Mouse (Mus musculus): ENCODE results near the gene Col15a1. TPM values are rescaled to one million over a fixed set of nuclear protein-coding genes. Genes with fewer than 3 reads are reported as not detected.

The Col15a1 gene
- polyA plus RNA-seq, 1 experiment from 2014 or later, result 2.0 TPM

DNA sequence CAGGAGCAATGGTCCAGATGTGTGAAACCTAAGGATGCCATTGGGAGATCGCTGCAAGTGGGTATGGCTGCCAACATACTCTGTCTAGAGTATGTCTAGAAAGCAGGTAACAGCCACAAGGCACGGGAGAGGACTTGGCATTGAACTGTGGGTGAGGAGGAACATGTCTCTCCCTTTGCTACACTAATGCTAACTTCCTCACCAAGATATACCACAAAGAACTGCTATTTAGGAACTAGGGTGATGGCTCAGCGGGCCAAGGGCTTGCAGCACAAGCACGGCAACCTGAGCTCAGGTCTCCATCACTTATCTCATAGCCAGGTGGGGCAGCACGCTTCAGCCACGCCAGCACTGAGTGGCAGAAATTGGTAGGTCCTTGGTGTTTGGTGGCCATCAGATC, 103.5 kb downstream of the Col15a1 start:
- no peaks in the 10 kb centered on the region for H3K36me3 ChIP-seq (ENCODE audit: control insufficient read depth, insufficient read depth, low read length)
- no peaks in the 10 kb centered on the region for H3K9me3 ChIP-seq (replicated peaks; ENCODE audit: control insufficient read depth, low read length)
- H3K9ac ChIP-seq (ENCODE audit: low read depth, low read length), result no peak overlapping the region
- 84% methylated on average over 6 of the region's 6 CpGs for WGBS (ENCODE audit: insufficient replicate concordance)
- no peak for ATAC-seq (replicated peaks; ENCODE audit: insufficient number of reproducible peaks, low FRiP score, low TSS enrichment)
- no peak overlapping the region for H3K4me2 ChIP-seq
- H3K27ac ChIP-seq (ENCODE audit: low read depth, low read length), result no peak overlapping the region
- H3K4me3 ChIP-seq (ENCODE audit: low read depth, low read length), result no peak overlapping the region
- peaks cover 12% of the 10 kb centered on the region for H3K4me1 ChIP-seq (ENCODE audit: control insufficient read depth, insufficient read depth, low read length)
- no peaks in the 10 kb centered on the region for H3K27me3 ChIP-seq (ENCODE audit: control insufficient read depth, insufficient read depth, low read length)

DNA sequence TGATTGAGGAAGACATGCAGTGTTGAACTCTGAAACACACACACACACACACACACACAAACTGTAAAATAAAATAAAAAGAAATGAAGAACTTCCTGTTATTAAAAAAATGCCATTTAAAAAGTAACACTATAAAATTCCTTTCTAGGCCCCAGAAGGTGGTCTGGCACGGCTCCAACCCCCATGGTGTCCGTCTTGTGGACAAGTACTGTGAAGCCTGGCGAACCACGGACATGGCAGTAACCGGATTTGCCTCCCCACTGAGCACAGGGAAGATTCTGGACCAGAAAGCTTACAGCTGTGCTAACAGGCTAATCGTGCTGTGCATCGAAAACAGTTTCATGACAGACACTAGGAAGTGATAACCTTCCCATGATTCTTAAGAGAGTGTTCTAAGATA, 104.0 kb downstream of the Col15a1 start:
- Histone ChIP-seq H3K4me2 (no peak overlapping the region), H3K4me1 (ENCODE audit: control insufficient read depth, insufficient read depth, low read length) (peaks cover 12% of the 10 kb centered on the region), H3K36me3 (ENCODE audit: control insufficient read depth, insufficient read depth, low read length) (no peaks in the 10 kb centered on the region), H3K27me3 (ENCODE audit: control insufficient read depth, insufficient read depth, low read length) (no peaks in the 10 kb centered on the region), H3K9me3 (replicated peaks; ENCODE audit: control insufficient read depth, low read length) (no peaks in the 10 kb centered on the region), H3K27ac (ENCODE audit: low read depth, low read length) (no peak overlapping the region), H3K9ac (ENCODE audit: low read depth, low read length) (no peak overlapping the region), H3K4me3 (ENCODE audit: low read depth, low read length) (no peak overlapping the region)
- WGBS (ENCODE audit: insufficient replicate concordance), result 75% methylated on average over 7 of the region's 7 CpGs
- no peak for ATAC-seq (replicated peaks; ENCODE audit: insufficient number of reproducible peaks, low FRiP score, low TSS enrichment)

DNA sequence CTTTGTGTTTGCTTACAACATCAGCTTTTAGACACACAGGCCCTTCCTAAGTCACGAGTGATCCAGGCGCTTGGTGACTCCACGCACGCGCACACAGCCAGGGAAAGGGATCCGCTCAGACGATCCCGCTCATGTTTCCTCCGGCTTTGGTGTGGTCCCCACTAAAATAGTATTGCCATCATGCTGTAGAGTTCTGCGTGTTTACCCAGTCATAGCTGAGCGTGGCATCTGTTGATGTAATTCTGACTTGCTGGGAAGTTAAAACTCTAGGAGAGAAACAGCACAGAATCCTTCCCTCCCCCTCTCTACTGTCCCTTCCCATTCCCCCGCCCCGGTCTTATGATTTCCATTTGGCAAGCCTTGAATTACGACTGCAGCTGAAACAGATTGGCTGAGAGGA, 104.7 kb downstream of the Col15a1 start:
- 82% methylated on average over 14 of the region's 14 CpGs for WGBS (ENCODE audit: insufficient replicate concordance)
- Histone ChIP-seq H3K4me2 (no peak overlapping the region), H3K27ac (ENCODE audit: low read depth, low read length) (no peak overlapping the region), H3K27me3 (ENCODE audit: control insufficient read depth, insufficient read depth, low read length) (no peaks in the 10 kb centered on the region), H3K9ac (ENCODE audit: low read depth, low read length) (no peak overlapping the region), H3K4me3 (ENCODE audit: low read depth, low read length) (no peak overlapping the region), H3K36me3 (ENCODE audit: control insufficient read depth, insufficient read depth, low read length) (no peaks in the 10 kb centered on the region), H3K9me3 (replicated peaks; ENCODE audit: control insufficient read depth, low read length) (no peaks in the 10 kb centered on the region), H3K4me1 (ENCODE audit: control insufficient read depth, insufficient read depth, low read length) (peaks cover 12% of the 10 kb centered on the region)
- ATAC-seq (replicated peaks; ENCODE audit: insufficient number of reproducible peaks, low FRiP score, low TSS enrichment), result no peak

DNA sequence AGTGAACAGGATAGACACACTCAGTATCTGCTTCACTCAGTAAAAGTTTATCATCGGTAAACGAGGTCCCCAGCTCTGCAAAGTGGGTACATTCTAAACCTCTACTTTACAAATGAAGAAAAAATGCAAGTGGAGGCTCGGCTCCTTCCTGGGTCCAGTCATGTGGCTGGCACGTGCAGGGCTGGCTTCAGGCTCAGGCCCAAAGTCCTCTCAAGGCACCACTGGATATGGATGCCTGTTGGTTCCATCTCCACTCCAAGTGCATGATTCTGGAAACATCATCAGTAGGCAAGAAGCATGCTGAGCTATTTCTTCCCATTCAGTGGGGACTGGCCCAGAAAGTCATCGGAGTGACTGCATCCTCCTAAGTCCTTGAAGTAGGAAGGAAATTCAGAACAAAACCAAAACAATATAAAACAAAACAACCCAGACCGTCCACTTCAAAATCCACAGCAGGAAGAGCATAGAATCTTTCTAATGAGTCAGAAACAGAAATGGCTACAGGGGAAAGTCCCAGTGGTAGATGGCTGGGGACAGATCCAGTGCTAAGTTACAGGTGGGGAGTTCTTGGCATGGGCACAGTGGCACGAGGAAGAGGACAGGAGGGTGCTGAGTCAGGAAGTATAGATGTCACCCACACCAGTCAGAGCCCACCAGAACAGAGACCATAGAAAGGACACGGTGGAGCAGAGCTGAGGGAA, 105.9 kb downstream of the Col15a1 start:
- no peak for ATAC-seq (replicated peaks; ENCODE audit: insufficient number of reproducible peaks, low FRiP score, low TSS enrichment)
- H3K4me3 ChIP-seq (ENCODE audit: low read depth, low read length), result no peak overlapping the region

DNA sequence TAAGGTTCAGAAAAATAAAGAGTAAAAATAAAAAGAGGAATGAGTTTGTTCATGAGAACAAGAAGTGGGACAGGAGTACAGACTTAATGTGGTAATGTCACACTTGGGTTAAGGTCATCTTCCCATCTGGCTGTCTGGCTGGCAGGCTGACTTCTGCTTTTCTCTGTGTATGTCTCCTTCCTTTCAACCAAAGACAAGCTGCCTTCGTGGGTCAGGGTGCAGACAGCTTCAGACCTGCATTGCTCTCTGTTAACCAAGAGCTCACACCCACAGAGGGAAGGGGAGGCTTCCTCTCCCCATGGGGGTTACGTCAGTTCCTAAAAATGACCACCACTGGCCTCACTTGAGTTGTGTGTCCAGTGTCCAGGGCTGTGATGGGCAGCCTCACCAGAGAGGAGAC, 107.5 kb downstream of the Col15a1 start:
- Histone ChIP-seq H3K4me2 (no peak overlapping the region), H3K27me3 (ENCODE audit: control insufficient read depth, insufficient read depth, low read length) (no peaks in the 10 kb centered on the region), H3K4me1 (ENCODE audit: control insufficient read depth, insufficient read depth, low read length) (peaks cover 11% of the 10 kb centered on the region), H3K4me3 (ENCODE audit: low read depth, low read length) (no peak overlapping the region), H3K36me3 (ENCODE audit: control insufficient read depth, insufficient read depth, low read length) (no peaks in the 10 kb centered on the region), H3K9ac (ENCODE audit: low read depth, low read length) (no peak overlapping the region), H3K27ac (ENCODE audit: low read depth, low read length) (no peak overlapping the region), H3K9me3 (replicated peaks; ENCODE audit: control insufficient read depth, low read length) (no peaks in the 10 kb centered on the region)
- 72% methylated on average over 2 of the region's 2 CpGs for WGBS (ENCODE audit: insufficient replicate concordance)
- ATAC-seq (replicated peaks; ENCODE audit: insufficient number of reproducible peaks, low FRiP score, low TSS enrichment), result no peak

More for the DNA sequence above, 105.9 kb downstream of the Col15a1 start:
- H3K27me3 ChIP-seq (ENCODE audit: control insufficient read depth, insufficient read depth, low read length), result no peaks in the 10 kb centered on the region
- H3K9ac ChIP-seq (ENCODE audit: low read depth, low read length), result no peak overlapping the region
- H3K9me3 ChIP-seq (replicated peaks; ENCODE audit: control insufficient read depth, low read length), result no peaks in the 10 kb centered on the region
- peaks cover 12% of the 10 kb centered on the region for H3K4me1 ChIP-seq (ENCODE audit: control insufficient read depth, insufficient read depth, low read length)
- no peak overlapping the region for H3K27ac ChIP-seq (ENCODE audit: low read depth, low read length)
- H3K36me3 ChIP-seq (ENCODE audit: control insufficient read depth, insufficient read depth, low read length), result no peaks in the 10 kb centered on the region
- H3K4me2 ChIP-seq, result no peak overlapping the region
- WGBS (ENCODE audit: insufficient replicate concordance), result 79% methylated on average over 8 of the region's 8 CpGs

DNA sequence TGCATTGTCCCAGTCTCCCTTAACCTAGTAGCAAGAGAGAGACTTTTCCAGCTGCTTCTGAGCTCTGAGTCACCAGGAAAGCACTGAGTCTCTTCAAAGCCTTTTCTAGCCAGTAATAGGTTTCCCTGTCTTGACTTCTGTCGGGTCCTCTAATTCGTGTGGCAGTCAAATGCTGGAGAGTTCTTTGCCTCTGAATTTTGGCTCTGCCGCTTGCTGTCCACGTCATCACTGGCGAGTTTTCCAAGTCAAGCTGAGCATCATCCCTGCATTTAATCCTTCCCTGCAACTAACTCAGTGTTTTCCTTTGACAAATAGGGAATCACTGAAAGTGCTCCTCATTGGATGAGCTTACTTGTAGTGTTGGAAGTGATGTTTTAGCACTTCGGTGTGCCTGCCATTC, 108.5 kb downstream of the Col15a1 start:
- 69% methylated on average over 6 of the region's 6 CpGs for WGBS (ENCODE audit: insufficient replicate concordance)
- no peak overlapping the region for H3K9ac ChIP-seq (ENCODE audit: low read depth, low read length)
- no peak overlapping the region for H3K27ac ChIP-seq (ENCODE audit: low read depth, low read length)
- no peaks in the 10 kb centered on the region for H3K36me3 ChIP-seq (ENCODE audit: control insufficient read depth, insufficient read depth, low read length)
- H3K4me2 ChIP-seq, result no peak overlapping the region
- H3K9me3 ChIP-seq (replicated peaks; ENCODE audit: control insufficient read depth, low read length), result no peaks in the 10 kb centered on the region
- no peaks in the 10 kb centered on the region for H3K27me3 ChIP-seq (ENCODE audit: control insufficient read depth, insufficient read depth, low read length)
- no peak for ATAC-seq (replicated peaks; ENCODE audit: insufficient number of reproducible peaks, low FRiP score, low TSS enrichment)
- H3K4me3 ChIP-seq (ENCODE audit: low read depth, low read length), result no peak overlapping the region
- peaks cover 1% of the 10 kb centered on the region; the same call in 1 of the 2 replicates for H3K4me1 ChIP-seq (ENCODE audit: control insufficient read depth, insufficient read depth, low read length)

DNA sequence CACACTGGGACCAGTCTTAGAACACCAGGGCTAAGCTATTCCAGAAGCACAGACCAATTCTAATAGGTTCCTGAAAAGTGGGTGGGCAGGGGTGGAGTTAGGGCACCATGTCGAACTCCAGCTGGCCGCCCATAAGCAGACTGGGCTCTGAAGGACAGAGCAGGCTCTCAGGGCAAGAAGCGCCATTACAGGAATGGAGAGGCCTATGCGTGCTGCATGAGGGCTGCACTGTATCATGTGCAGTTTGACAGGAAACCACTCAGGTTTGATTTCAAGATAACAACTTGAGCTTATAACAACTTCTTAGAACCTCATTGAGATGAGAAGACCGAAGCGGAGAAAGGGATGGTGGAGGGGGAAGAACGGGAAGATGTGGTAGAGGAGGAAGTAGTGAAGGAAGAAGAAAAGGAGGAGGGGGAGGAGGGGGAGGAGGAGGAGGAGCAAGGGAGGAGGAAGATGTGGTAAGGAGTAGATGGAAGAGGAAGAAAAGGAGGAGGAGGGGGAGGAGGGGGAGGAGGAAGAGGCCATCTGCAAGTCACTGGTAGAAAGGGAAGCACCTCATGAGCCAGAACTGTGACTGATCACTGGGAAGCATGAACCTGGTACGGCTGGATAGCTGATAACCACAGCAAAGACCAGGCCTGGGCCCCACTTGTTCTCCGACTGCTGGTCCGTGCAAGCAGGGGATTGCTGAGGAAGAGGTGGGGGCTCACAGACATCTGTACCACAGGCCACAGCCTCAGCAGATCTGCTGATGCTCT, 111.8 kb downstream of the Col15a1 start:
- WGBS (ENCODE audit: insufficient replicate concordance), result 71% methylated on average over 10 of the region's 10 CpGs
- no peaks in the 10 kb centered on the region for H3K27me3 ChIP-seq (ENCODE audit: control insufficient read depth, insufficient read depth, low read length)
- H3K4me1 ChIP-seq (ENCODE audit: control insufficient read depth, insufficient read depth, low read length), result no peaks in the 10 kb centered on the region
- H3K36me3 ChIP-seq (ENCODE audit: control insufficient read depth, insufficient read depth, low read length), result no peaks in the 10 kb centered on the region
- H3K4me3 ChIP-seq (ENCODE audit: low read depth, low read length), result no peak overlapping the region
- ATAC-seq (replicated peaks; ENCODE audit: insufficient number of reproducible peaks, low FRiP score, low TSS enrichment), result no peak
- no peak overlapping the region for H3K4me2 ChIP-seq
- H3K9me3 ChIP-seq (replicated peaks; ENCODE audit: control insufficient read depth, low read length), result no peaks in the 10 kb centered on the region
- no peak overlapping the region for H3K9ac ChIP-seq (ENCODE audit: low read depth, low read length)
- no peak overlapping the region for H3K27ac ChIP-seq (ENCODE audit: low read depth, low read length)

DNA sequence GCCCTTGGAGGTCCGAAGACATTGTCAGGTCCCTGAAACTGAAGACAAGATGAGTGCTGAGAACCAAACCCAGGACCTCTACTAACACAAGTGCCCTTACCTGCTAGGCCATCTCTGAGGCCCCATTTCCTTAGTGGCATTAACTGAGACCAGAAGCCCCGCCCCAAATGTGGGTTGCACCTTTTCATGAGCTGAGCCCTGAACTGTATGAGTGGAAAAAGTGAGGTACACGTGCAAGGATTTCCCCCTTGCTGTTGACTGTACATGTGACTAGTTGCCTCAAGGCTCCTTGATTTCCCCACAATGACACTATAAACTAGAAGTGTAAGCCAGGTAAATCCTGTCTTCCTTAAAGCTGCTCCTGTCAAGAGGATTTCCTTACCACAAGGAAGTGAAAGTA, 114.4 kb downstream of the Col15a1 start:
- ATAC-seq (replicated peaks; ENCODE audit: insufficient number of reproducible peaks, low FRiP score, low TSS enrichment), result no peak
- H3K4me2 ChIP-seq, result no peak overlapping the region
- no peaks in the 10 kb centered on the region for H3K9me3 ChIP-seq (replicated peaks; ENCODE audit: control insufficient read depth, low read length)
- no peak overlapping the region for H3K9ac ChIP-seq (ENCODE audit: low read depth, low read length)
- no peaks in the 10 kb centered on the region for H3K36me3 ChIP-seq (ENCODE audit: control insufficient read depth, insufficient read depth, low read length)
- no peak overlapping the region for H3K4me3 ChIP-seq (ENCODE audit: low read depth, low read length)
- whole genome bisulfite sequencing (ENCODE audit: insufficient replicate concordance), result 72% methylated on average over 3 of the region's 3 CpGs
- no peaks in the 10 kb centered on the region for H3K4me1 ChIP-seq (ENCODE audit: control insufficient read depth, insufficient read depth, low read length)
- H3K27me3 ChIP-seq (ENCODE audit: control insufficient read depth, insufficient read depth, low read length), result no peaks in the 10 kb centered on the region
- no peak overlapping the region for H3K27ac ChIP-seq (ENCODE audit: low read depth, low read length)

DNA sequence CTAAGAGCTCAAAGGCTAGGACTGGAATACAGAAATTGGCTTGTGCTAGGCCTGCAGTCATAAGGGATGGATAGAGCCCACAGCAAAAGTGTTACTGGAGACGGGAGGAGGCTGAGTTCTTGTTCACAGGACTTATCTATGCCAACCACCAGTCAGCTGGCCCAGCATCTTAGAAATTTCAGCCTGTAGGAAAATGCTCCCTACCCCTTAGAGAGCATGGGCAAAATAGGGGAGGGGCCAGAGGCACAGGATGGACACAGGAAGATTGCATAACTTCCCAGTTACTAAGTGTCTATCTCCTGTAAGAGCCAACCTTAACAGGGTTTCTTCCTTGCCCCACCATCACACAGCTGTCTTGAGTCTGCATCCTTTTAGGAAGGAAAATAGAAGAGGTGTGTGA, 116.2 kb downstream of the Col15a1 start:
- Histone ChIP-seq H3K9me3 (replicated peaks; ENCODE audit: control insufficient read depth, low read length) (no peaks in the 10 kb centered on the region), H3K4me2 (no peak overlapping the region), H3K4me1 (ENCODE audit: control insufficient read depth, insufficient read depth, low read length) (no peaks in the 10 kb centered on the region), H3K27ac (ENCODE audit: low read depth, low read length) (no peak overlapping the region), H3K27me3 (ENCODE audit: control insufficient read depth, insufficient read depth, low read length) (no peaks in the 10 kb centered on the region), H3K36me3 (ENCODE audit: control insufficient read depth, insufficient read depth, low read length) (no peaks in the 10 kb centered on the region), H3K9ac (ENCODE audit: low read depth, low read length) (no peak overlapping the region), H3K4me3 (ENCODE audit: low read depth, low read length) (no peak overlapping the region)
- WGBS (ENCODE audit: insufficient replicate concordance), result 58% methylated on average over 1 of the region's 1 CpGs
- ATAC-seq (replicated peaks; ENCODE audit: insufficient number of reproducible peaks, low FRiP score, low TSS enrichment), result no peak

All from heart, embryonic 11.5 days (tissue).